Mouse (Mus musculus) left cerebral cortex, postnatal 14 days (tissue): Measurements from ENCODE around the gene 4930544D05Rik. TPM values are rescaled to one million over a fixed set of nuclear protein-coding genes. Genes with fewer than 3 reads are reported as not detected.
"Not testable (repeated sequence)": the region's sequence is repeated elsewhere in the genome, so short reads cannot be mapped to it uniquely, and the experiment has no call there.

Experiments
- DNase-seq, 2 experiments: peaks; one replicate each; pipeline ENCODE4 v3.0.0; 2021 to 2022; ENCODE audit warnings: low spot score in 2 of 2, mixed read lengths in 1 of 2
- intact Hi-C: fragments of 180-260 bp; cut with DNase I; formaldehyde crosslinking; loops from one replicate; pipeline ENCODE4 v1.15.1; 2025
- long read RNA-seq, 2 experiments: library from polyadenylated mRNA; stranded (forward); transcript quantifications; one replicate each; pipeline ENCODE4 v2.0.0; 2021
- total RNA-seq, 2 experiments: library from RNA; stranded (reverse); gene quantifications; 2 replicates each; pipeline ENCODE4 v1.2.3; 2021

The 4930544D05Rik gene
- 1 to 10 TPM in 1 of 2 experiments, under 1 TPM in 1; 0.51 to 1.2 TPM for total RNA-seq
- long read RNA-seq, experiment 1: 0 reads
- long read RNA-seq, experiment 2: 0 reads

DNA sequence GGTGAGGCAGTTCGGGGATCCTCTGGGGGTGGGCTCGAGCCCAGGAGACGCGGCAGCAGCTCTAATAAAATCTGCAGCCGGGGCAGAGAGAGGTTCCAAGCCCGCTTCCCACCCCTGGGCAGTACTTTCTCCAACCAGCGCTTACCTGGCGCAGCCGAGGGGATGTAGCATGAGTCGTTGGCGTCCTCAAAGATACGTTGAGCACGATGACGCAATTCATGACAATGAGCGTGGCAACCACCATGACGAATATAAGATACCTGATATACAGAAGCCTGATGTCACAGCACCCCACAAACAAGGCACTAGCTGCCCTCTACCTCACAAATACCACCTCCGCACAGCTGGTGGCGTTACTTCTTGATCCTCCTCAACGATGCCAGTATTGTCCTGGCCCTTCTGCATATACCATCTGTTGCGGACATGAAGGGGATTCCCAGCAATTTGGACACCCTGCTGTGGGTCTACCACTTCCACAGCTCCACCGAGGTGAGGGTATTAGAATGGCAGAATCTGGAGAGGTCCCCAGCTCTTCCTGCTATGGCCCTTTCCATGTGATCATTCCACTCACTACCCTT lies at the start of gene 4930544D05Rik:
4930544D05Rik (plus strand) TSS at position 333 of the 578 bp plus-strand sequence.
- DNase-seq: no peak
- intact Hi-C loops: no loop called here

GRCm38 (mm10) chr11:70566586-70566985 lies 49.1 kb upstream of the 4930544D05Rik start:
- intact Hi-C loops: no loop called here
- no peak for DNase-seq

DNA sequence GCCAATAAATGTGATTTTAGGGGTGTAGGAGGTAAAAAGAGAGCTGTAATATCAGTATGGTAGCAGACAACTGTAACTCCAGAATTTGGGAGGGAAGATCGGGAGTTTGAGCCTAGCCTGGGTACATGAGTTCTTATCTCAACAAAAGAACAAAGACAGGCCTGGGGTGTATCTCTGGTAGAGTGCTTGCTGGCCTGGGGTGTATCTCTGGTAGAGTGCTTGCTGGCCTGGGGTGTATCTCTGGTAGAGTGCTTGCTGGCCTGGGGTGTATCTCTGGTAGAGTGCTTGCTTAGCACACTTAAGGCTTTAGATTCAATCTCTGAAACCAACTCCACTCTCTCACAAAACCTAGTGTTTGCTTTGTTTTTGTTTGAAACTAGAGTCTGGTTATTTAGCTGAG lies 45.0 kb upstream of the 4930544D05Rik start:
- intact Hi-C loops, DNase-seq: not testable (repeated sequence)

DNA sequence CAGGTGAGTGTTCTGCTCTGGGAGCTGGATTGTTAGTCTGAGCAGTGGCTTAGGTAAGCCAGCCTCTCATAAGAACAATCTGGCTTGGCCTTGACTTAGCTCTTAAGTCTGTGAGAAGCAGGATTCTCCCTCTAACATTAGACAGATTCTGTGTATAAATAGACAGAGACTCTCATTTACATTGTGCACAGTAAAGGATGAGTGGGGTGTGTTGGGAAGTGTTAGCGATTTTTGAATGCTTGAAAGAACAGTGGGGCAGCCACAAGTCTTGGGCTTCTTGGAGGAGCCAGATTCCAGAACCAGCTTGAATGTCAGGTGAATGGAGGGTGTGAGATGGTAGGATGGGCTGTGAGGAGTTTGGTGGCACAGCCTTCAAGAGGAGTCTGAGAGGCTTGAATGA lies 44.0 kb upstream of the 4930544D05Rik start:
- intact Hi-C loops: no loop called here

GRCm38 (mm10) chr11:70572348-70572902 lies 43.2 kb upstream of the 4930544D05Rik start:
- no peak for DNase-seq
- intact Hi-C loops: no loop called here

More for the DNA sequence above, 44.0 kb upstream of the 4930544D05Rik start:
- peak in 1 of 2 experiments; percentile 56 for DNase-seq

GRCm38 (mm10) chr11:70573872-70574271 lies 41.8 kb upstream of the 4930544D05Rik start:
- DNase-seq: peak; percentile 18 to 41

GRCm38 (mm10) chr11:70577201-70577600 lies 38.4 kb upstream of the 4930544D05Rik start:
- DNase-seq: no peak
- intact Hi-C loops: no loop called here

More at GRCm38 (mm10) chr11:70573872-70574271, 41.8 kb upstream of the 4930544D05Rik start:
- intact Hi-C loops: no loop called here

DNA sequence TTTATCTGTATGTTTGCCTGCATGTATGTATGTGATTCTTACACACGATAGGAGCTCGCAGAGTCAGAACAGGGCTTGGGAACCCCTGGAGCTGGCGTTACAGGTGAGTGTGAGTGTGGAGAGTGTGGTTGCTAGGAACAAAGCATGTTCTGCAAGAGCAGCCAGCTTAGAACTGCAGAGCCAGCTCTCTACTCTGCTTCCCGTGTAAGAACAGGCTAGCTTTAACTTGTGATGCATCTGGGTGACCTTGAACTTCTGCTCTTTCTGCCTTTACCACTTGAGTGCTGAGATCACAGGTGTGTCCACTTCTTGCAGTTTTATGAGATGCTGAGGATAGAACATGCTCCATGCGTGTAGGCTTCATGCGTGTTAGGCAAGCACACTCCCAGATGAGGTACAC lies 36.7 kb upstream of the 4930544D05Rik start:
- intact Hi-C loops: no loop called here
- DNase-seq: no peak

GRCm38 (mm10) chr11:70579710-70580357 lies 35.8 kb upstream of the 4930544D05Rik start:
- no peak for DNase-seq
- intact Hi-C loops: no loop called here

GRCm38 (mm10) chr11:70580358-70580720 lies 35.3 kb upstream of the 4930544D05Rik start:
- DNase-seq: no peak
- intact Hi-C loops: no loop called here

DNA sequence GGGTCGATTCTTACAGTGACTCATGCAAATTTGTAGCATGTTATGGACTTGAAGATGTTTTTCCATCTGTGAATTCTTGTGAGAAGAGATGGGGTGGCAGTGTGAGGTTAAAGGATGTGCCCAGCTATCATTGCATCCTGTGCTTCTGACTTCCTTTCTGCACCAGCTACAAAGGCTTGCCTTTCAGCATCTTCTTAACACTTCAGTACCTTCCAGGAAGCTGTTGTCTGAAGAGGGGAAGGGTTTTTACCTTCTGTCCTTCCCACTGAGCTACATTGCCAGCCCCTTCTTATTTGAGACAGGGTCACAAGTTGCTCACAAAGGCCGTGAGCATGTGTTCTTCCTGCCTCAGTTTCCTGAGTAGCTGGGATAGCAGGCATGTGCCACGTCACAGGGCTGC lies 34.7 kb upstream of the 4930544D05Rik start:
- intact Hi-C loops: no loop called here
- DNase-seq: no peak

DNA sequence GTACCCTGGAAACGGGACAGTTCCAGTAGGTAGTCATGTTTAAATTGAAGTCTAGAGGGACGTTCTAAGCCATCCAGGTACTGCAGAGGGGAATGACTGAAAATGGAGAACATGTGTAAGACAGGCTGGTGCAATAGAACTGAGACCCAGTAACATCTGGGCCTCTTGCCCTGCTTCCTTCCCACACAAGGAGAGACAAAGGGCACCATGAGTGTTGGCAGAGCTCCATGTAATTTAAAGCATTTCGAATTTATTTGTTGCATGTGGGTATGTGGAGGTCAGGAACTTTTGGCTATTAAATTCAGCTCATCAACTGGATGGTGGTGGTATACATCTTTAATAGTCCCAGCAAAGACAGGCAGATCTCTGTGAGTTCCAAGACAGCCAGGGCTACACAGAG lies 33.5 kb upstream of the 4930544D05Rik start:
- intact Hi-C loops: no loop called here
- DNase-seq: no peak

DNA sequence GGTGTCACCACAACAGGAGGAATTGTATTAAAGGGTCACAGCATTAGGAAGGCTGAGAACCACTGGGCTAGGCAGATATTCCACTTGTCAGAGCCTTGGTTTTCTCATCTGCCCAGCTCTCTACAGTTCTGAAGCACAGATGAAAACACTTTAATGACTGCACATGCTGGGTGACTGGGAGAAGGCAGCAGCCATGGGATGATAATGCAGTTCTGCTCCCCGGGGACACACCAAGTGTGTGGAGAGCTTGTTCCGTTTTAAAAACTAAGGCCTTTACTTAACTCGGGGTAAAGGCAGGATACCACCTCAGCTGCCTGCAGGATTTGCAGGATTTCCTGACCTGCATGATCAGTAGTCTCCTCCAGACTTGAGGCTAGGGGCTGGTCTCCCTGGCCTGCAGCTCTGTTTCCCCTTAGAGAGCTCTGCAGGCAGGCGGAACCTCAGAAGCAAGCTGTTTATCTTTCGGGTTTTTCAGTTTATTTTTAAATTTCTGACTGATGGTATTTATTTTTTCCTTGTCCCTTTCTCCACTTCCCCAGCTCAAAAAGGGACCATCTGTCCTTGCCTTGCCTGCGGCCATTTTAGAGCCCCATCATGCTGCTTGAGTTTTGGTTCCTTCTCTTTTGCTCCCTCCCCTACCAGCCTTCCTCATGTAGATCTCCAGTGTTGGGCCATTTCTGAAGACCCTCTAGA lies 32.5 kb upstream of the 4930544D05Rik start:
- intact Hi-C loops: no loop called here
- DNase-seq: no peak

DNA sequence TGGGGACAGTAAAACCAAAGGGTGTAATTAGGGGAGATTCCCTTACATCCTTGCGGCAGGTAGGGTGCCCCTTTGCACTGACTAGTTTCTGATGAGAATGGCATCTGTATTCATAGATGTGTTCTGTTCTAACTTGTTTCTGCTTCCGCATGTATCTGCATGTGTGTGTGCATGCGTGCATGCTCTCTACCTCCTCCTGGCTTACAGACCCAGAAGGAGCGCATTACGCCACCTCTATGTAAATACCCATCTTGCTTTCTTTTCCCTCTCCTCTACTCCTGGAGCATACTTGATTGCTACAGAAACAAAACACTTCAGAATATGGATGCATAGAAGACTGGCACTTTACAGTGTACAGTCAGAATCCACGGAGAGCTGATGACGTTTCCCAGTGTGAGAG lies 31.9 kb upstream of the 4930544D05Rik start:
- intact Hi-C loops: no loop called here
- no peak for DNase-seq

DNA sequence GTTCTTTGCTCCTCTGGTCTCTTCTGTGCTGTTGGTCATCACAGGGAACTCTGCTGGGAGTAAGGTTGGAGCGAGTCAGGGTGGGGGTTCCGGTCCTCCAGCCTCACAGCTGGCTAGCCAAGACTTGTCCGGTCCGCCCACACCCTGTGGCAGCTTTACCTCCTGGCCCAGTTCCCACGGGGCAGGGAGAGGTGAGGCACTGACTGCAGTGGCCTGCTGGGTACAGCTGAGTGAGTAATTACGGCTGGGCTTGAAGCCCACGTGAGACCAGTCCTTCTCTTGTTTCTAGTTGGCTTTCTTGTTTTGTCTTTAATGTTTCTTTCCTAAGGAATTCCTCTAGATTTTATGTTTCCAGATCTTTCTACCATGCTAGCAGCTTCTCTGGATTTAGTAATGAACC lies 30.2 kb upstream of the 4930544D05Rik start:
- intact Hi-C loops: no loop called here
- no peak for DNase-seq

DNA sequence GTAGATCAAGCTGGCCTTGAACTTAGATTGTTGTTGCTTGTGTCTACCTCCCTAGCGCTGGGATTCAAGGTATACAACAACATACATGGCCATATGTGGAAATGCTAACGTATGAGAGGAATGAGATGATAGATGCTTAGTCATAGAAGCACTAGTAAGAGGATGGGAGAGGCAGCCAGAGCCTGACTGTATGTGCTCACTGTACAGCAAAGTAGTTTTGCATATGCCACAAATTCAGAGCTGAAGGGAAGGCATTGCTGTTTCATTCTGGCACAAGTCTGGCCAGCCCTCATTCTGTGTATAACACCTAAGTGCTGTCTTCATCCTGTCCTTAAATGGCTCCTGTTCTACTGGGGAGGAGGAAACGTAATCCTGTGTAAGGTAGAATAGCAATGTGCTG lies 29.4 kb upstream of the 4930544D05Rik start:
- peak in 1 of 2 experiments; percentile 36 for DNase-seq
- intact Hi-C loops: no loop called here

GRCm38 (mm10) chr11:70586954-70587353 lies 28.7 kb upstream of the 4930544D05Rik start:
- DNase-seq: no peak
- intact Hi-C loops: no loop called here

DNA sequence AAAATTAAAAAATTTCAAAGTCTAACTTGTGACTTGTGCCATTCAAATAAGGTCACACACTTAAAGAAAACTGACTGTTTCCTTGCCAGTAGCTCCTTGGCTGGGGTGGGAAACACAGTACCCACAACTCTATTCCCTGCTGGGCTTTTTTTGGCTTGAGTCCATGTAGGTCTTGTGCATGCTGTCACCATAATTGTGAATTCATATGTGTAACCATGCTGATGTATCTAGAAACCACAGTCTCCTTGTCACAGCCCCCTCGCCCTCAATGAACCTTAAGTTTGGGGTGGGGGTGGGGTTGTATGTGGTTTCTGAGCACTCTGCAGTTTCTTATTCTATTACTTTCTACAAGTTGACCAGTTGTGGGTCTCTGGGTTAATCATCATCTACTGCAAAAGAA lies 23.9 kb upstream of the 4930544D05Rik start:
- DNase-seq: no peak
- intact Hi-C loops: no loop called here

DNA sequence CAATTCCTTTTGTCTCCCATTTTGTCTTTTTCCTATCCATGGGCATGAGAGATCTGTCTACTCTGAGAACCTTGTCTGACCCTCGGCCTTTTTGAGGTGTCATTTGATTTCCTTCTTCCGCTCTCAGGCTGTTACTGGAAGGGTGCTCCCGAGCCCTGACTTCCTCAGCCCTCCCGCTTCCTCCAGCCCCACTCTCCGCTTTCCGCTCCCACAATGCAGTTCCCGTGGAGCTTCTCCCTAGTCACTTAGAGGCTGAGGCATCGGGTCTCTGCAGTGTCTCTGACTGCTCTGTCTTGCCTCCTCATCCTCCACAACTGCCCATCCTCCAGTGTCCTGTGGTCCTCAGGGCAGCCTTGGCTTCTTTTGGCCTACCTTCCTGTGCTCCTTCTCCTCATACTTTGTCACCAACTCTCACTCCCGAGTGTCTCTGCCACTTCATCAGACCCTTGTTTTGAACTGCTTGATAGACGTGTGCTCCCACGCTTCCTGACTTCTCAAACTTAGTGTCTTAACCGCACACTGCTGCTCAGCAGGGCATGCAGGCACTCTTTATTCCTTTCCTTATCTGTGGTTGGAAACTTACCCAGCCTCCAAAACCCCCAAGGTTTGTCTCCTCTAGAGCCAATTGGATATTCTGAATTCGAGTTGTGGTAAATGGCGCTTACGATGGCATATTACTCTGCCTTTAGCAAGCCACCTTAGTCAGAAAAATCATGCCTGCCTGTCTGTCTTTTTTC lies 21.2 kb upstream of the 4930544D05Rik start:
- intact Hi-C loops: no loop called here
- no peak for DNase-seq

GRCm38 (mm10) chr11:70595638-70596037 lies 20.0 kb upstream of the 4930544D05Rik start:
- intact Hi-C loops: no loop called here
- DNase-seq: no peak
